Mouse (Mus musculus) A20 (cell line): ENCODE results near the gene Rhou.
A peak's percentile ranks its signal among the peaks of the same experiment; 100 is the strongest.
"Not testable (repeated sequence)": the region's sequence is repeated elsewhere in the genome, so short reads cannot be mapped to it uniquely, and the experiment has no call there.

Experiments
- DNase-seq: peaks from one replicate; pipeline ENCODE4 v3.0.0-alpha.2; 2011; ENCODE audit warnings: low read depth, low spot score

Rhou gene

GRCm38 (mm10) chr8:123653308-123653993 is at the start of gene Rhou:
Gene Rhou (plus strand): TSS chr8:123653929.
- DNase-seq = peak; percentile 77

GRCm38 (mm10) chr8:123612652-123613051 is 41.1 kb upstream of the Rhou start:
- DNase-seq = not testable (repeated sequence)

- not testable (repeated sequence) for DNase-seq
These were observed 30.2 kb upstream of the Rhou start for GRCm38 (mm10) chr8:123623523-123623922.

GRCm38 (mm10) chr8:123624274-123624673 is 29.5 kb upstream of the Rhou start:
- no peak for DNase-seq

- DNase-seq = no peak
These were observed 29.0 kb upstream of the Rhou start for GRCm38 (mm10) chr8:123624702-123625101.

- DNase-seq = peak; percentile 30
These were observed 28.0 kb upstream of the Rhou start for GRCm38 (mm10) chr8:123625717-123626116.

GRCm38 (mm10) chr8:123627410-123628147 is 26.1 kb upstream of the Rhou start:
- DNase-seq = peak; percentile 44

GRCm38 (mm10) chr8:123628253-123628967 is 25.3 kb upstream of the Rhou start:
- DNase-seq = peak; percentile 86

- peak; percentile 89 for DNase-seq
These were observed 24.6 kb upstream of the Rhou start for GRCm38 (mm10) chr8:123628968-123629755.

- DNase-seq = no peak
These were observed 23.7 kb upstream of the Rhou start for GRCm38 (mm10) chr8:123630058-123630457.

- no peak for DNase-seq
These were observed 22.9 kb upstream of the Rhou start for GRCm38 (mm10) chr8:123630841-123631251.

- not testable (repeated sequence) for DNase-seq
These were observed 22.0 kb upstream of the Rhou start for GRCm38 (mm10) chr8:123631746-123632145.

GRCm38 (mm10) chr8:123632257-123632656 is 21.5 kb upstream of the Rhou start:
- DNase-seq = no peak

- no peak for DNase-seq
These were observed 19.9 kb upstream of the Rhou start for GRCm38 (mm10) chr8:123633801-123634200.

- peak; percentile 82 for DNase-seq
These were observed 19.2 kb upstream of the Rhou start for GRCm38 (mm10) chr8:123634395-123635131.

GRCm38 (mm10) chr8:123635671-123636070 is 18.1 kb upstream of the Rhou start:
- no peak for DNase-seq

GRCm38 (mm10) chr8:123643330-123644051 is 10.2 kb upstream of the Rhou start:
- peak; percentile 68 for DNase-seq

- no peak for DNase-seq
These were observed 8.5 kb upstream of the Rhou start for GRCm38 (mm10) chr8:123645229-123645628.

GRCm38 (mm10) chr8:123648245-123649170 is 5.2 kb upstream of the Rhou start:
- DNase-seq = no peak
